Mouse (Mus musculus) A20 (cell line): Measurements from ENCODE around the gene AW011738.
A peak's percentile ranks its signal among the peaks of the same experiment; 100 is the strongest.

Source experiments
- DNase-seq: peaks from one replicate; pipeline ENCODE4 v3.0.0-alpha.2; 2011; ENCODE audit warnings: low read depth, low spot score

The AW011738 gene

DNA sequence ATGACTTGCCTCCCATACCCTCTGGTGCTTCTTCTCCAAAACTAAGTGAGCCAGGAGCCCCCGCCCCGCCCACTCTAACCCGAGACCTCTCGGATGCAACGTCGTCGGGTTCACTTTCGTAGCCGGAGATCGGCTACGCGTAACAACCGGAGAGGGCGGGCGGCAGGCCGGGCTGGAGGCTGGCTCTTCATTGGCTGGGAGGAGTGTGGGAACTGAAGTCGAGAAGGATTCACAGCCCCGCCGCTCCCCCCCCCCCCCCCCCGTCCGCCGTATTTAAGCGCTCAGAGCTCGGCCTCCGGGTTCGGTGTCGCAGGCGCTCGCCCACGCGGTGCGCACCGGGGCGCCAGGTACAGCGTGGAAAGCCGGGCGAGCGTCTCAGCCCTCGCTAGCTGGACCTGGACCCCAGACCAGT is at the start of gene AW011738:
Gene AW011738 (plus strand): TSS at position 304 of the 412 bp plus-strand sequence.
- peak; percentile 87 for DNase-seq

- DNase-seq, result no peak
Measured at GRCm38 (mm10) chr4:156154771-156155170, 48.3 kb upstream of the AW011738 start.

GRCm38 (mm10) chr4:156166477-156166876 is 36.6 kb upstream of the AW011738 start:
- no peak for DNase-seq

- DNase-seq, result no peak
Measured at GRCm38 (mm10) chr4:156168611-156169010, 34.5 kb upstream of the AW011738 start.

DNA sequence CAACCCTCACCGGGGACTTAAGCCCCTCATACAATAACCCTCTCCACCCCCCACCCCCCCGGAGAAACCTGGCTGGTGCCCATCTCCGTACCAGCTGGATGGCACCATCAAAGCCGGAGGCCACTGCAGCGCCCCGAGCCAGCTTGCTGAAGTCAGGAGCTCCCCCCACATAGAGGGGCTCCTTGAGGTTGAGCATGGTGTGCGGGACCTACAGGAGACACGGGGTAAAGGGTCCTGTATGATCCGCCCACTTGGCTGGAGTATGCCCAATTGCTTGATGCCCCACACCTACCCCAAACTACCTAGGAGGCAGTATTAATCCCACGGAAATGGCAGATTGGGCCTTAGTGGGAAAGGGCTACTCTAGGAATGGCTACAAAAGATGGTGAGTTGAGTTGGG is 34.0 kb upstream of the AW011738 start:
- no peak for DNase-seq

- DNase-seq, result no peak
Measured at GRCm38 (mm10) chr4:156171828-156172227, 31.3 kb upstream of the AW011738 start.

GRCm38 (mm10) chr4:156177630-156178029 is 25.5 kb upstream of the AW011738 start:
- no peak for DNase-seq

DNA sequence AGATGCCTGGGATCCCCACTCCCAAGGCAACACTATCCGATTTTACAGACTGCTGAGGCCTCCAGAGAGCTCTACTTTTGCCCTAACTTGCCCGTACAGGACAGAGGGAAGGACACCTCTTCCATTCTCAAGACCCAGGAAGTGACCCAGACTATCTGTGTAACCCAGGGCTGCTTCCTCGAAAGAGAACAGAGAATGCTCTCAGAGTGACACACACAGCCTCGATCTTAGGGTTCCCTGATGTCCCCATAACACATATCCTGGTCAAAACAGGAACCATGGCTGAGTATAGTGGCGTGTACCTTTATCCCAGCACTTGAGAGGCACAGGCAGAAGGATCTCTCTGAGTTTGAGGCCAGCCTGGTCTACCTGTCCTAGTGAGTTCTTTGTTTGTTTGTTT is 19.4 kb upstream of the AW011738 start:
- no peak for DNase-seq

DNA sequence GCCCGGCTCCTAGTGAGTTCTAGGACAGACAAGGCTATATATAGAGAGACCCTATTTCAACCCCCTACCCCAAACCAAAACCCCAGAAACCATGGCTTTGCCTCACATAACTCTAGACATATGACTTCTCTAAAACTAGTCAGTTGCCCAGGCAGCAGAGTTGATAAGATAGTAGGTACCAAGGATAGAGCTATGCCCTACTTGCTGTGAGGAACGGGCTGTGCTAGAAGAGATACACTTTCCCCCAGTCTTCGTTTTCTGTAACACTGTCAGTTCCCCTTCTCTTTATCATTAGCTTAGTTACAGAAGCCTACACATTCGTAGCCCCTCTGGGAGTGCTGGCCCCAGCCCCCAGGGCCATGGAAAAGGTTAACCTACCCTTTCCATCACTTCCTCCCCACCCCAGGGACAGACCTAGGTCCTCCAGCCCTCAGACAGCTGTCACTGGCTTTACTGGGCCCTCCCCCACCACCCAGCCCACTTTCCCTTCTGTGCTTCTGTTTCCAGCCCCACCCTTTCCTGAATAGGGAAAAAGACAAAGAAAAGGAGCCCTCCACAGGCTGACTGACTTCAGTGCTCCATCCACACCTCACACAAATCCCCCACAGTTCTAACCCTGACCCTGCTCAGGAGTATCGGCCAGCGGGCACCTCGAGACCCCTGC is 18.7 kb upstream of the AW011738 start:
- DNase-seq, result no peak

DNA sequence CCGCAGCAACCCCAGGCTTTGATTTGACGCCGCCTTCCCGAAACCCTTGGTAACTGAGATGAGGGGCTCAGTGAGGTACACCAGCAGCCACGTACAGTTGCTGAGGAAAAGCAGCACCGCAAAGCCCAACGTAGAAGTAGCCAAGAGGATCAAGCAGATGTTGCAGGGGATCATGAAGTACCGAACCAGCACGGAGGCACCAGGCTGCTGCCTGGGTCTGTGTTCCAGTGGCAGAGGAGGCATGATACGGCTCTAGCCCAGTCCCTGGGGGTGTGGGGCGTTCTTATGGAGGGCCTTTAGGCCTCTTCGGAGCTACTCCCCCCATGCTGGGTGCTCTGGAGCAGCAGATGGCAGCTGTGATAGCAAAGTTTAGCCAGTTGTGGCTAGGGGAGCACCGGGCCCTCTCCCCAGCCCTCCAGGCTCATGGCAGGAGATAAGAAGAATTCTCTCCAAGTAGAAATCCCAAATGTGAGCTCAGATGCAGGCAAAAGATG is 17.6 kb upstream of the AW011738 start:
- no peak for DNase-seq

- DNase-seq, result no peak
Measured at GRCm38 (mm10) chr4:156185950-156186850, 16.9 kb upstream of the AW011738 start.

- DNase-seq, result no peak
Measured at GRCm38 (mm10) chr4:156188162-156188810, 14.8 kb upstream of the AW011738 start.

DNA sequence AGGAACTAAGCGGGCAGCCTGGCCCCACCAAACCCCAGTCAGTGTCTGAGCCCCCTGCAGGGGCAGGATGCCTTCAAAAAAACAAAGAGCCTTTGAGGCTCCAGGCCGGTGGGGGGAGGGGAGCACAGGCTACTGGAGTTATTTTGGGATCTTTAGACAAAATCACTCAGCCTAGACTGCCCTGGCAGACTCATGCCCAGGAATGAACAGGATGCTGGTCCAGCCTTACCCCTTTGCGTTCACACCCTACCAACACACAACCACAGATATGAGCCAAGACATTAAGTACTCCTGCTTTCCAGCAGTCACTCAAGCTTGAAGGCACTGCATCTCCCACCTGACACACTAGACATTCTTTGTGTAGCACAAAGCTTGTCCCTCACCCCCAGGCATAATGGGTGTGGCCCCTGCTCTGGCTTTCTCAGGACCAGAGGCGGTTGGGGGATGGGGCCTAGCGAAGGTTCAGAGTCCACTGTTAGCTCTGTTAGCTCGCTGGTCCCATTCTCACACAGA is 14.2 kb upstream of the AW011738 start:
- DNase-seq, result no peak

- no peak for DNase-seq
Measured at GRCm38 (mm10) chr4:156192421-156193199, 10.5 kb upstream of the AW011738 start.

- no peak for DNase-seq
Measured at GRCm38 (mm10) chr4:156193200-156193590, 9.9 kb upstream of the AW011738 start.

GRCm38 (mm10) chr4:156193906-156194305 is 9.2 kb upstream of the AW011738 start:
- no peak for DNase-seq

- DNase-seq, result no peak
Measured at GRCm38 (mm10) chr4:156194346-156194745, 8.8 kb upstream of the AW011738 start.

GRCm38 (mm10) chr4:156195927-156196870 is 6.9 kb upstream of the AW011738 start:
- no peak for DNase-seq

DNA sequence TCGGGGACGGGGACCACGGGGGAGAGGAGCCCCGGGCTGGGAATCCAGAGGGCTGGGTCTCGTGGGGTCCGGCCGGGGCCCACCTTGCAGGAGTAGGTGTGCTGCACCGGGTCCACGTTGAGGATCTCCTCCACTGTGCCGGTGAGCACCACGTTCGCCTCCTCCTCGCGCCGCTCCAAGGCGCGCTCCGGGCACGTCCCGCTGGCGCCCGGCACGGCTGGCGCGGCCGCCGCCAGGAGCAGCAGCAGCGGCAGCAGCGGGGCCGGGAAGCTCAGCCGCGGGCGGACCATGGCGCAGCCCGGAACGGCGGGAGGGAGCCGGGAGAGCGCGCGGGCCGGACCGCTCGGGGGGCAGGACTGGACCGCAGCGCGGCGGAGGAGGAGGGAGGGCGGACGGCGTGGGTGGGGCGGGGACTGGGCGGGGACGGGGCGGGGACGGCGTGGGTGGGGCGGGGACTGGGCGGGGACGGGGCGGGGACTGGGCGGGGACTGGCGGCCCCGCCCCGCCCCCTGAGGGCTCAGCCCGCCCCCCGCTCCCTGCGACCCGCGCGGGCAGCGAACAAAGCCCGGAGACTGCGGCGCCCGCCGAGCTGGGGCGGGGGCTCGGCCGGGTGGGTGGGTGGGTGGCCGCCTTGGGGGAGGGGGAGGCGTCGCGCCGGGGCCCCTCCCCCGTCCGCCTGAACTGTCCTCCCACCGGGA is 5.8 kb upstream of the AW011738 start, which contains the start of gene Agrn:
Gene Agrn (minus strand): TSS at position 358 of the 698 bp plus-strand sequence.
- peak; percentile 38 for DNase-seq
